Mouse (Mus musculus): ENCODE measurements around the gene Atp2a2.

- TF ChIP-seq CTCF (IDR thresholded peaks at IDR 0.05; ENCODE audit: low read depth, low read length) (no peak), POLR2A (IDR thresholded peaks at IDR 0.05; ENCODE audit: extremely low read depth, insufficient read depth, low read length) (no peak)
Observed at GRCm38 (mm10) chr5:122440095-122440630, 61.9 kb downstream of the Atp2a2 start.

Data from liver, adult 2 months (tissue).